Mouse (Mus musculus) 3T3-L1 (cell line): ENCODE data around the gene Mien1.
A peak's percentile ranks its signal among the peaks of the same experiment; 100 is the strongest.

Experiments used
- DNase-seq: peaks from one replicate; pipeline ENCODE4 v3.0.0-alpha.2; 2015; ENCODE audit warnings: low read depth, low spot score

Mien1 gene

GRCm38 (mm10) chr11:98459860-98460259, 21.1 kb upstream of the Mien1 start:
- DNase-seq: no peak

GRCm38 (mm10) chr11:98459071-98459741, 20.4 kb upstream of the Mien1 start:
- DNase-seq: no peak

GRCm38 (mm10) chr11:98458121-98458990, 19.6 kb upstream of the Mien1 start:
- DNase-seq: no peak

- DNase-seq: peak; percentile 76
Measured at GRCm38 (mm10) chr11:98457367-98458120, 18.8 kb upstream of the Mien1 start.

- DNase-seq: no peak
Measured at GRCm38 (mm10) chr11:98456945-98457344, 18.2 kb upstream of the Mien1 start.

- DNase-seq: no peak
Measured at GRCm38 (mm10) chr11:98456545-98456944, 17.8 kb upstream of the Mien1 start.

GRCm38 (mm10) chr11:98455484-98455883, 16.7 kb upstream of the Mien1 start:
- DNase-seq: peak; percentile 25

- DNase-seq: no peak
Measured at GRCm38 (mm10) chr11:98449921-98450771, 11.4 kb upstream of the Mien1 start.

- DNase-seq: no peak
Measured at GRCm38 (mm10) chr11:98449419-98449818, 10.6 kb upstream of the Mien1 start.

- DNase-seq: no peak
Measured at GRCm38 (mm10) chr11:98448191-98448790, 9.5 kb upstream of the Mien1 start.

GRCm38 (mm10) chr11:98447475-98447834, 8.7 kb upstream of the Mien1 start:
- DNase-seq: no peak

- DNase-seq: no peak
Measured at GRCm38 (mm10) chr11:98446562-98447474, 8.0 kb upstream of the Mien1 start.

- no peak for DNase-seq
Measured at GRCm38 (mm10) chr11:98446213-98446561, 7.4 kb upstream of the Mien1 start, which contains the start of gene Grb7. Grb7 (plus strand) TSS chr11:98446394.

- DNase-seq: no peak
Measured at GRCm38 (mm10) chr11:98445679-98446078, 6.9 kb upstream of the Mien1 start.

GRCm38 (mm10) chr11:98445238-98445637, 6.4 kb upstream of the Mien1 start:
- DNase-seq: no peak

- DNase-seq: no peak
Measured at GRCm38 (mm10) chr11:98443688-98444087, 4.9 kb upstream of the Mien1 start.

GRCm38 (mm10) chr11:98437441-98437840, 1.4 kb downstream of the Mien1 start:
- DNase-seq: no peak

- DNase-seq: no peak
Measured at GRCm38 (mm10) chr11:98435723-98436122, 3.1 kb downstream of the Mien1 start.

- DNase-seq: no peak
Measured at GRCm38 (mm10) chr11:98431743-98432502, 6.9 kb downstream of the Mien1 start.
